Mouse (Mus musculus): ENCODE measurements around the gene Olfr1186. TPM values are rescaled to one million over a fixed set of nuclear protein-coding genes. Genes with fewer than 3 reads are reported as not detected.
"Not testable (repeated sequence)": the region's sequence is repeated elsewhere in the genome, so short reads cannot be mapped to it uniquely, and the experiment has no call there.

Gene Olfr1186
- not detected for total RNA-seq (2021)
- long read RNA-seq, experiment 1 = 0 reads
- long read RNA-seq, experiment 2 = 0 reads

GRCm38 (mm10) chr2:88518251-88518650 lies at the start of gene Olfr1186:
Gene Olfr1186 (plus strand): TSS chr2:88518551.
- intact Hi-C loops (cut with DNase I) = no loop called here

GRCm38 (mm10) chr2:88483298-88483697 lies 35.1 kb upstream of the Olfr1186 start, which contains the start of gene Olfr1184:
Gene Olfr1184 (plus strand): TSS chr2:88483598.
- intact Hi-C loops (cut with DNase I) = no loop called here
- no peak for DNase-seq

More at GRCm38 (mm10) chr2:88518251-88518650, at the start of gene Olfr1186:
- no peak for DNase-seq

- intact Hi-C loops (cut with DNase I) = no loop called here
- no peak for DNase-seq
Observed at GRCm38 (mm10) chr2:88493020-88493419, 25.3 kb upstream of the Olfr1186 start, which contains the start of gene Olfr1185-ps1. Gene Olfr1185-ps1 (plus strand): TSS chr2:88493320.

- intact Hi-C loops (cut with DNase I) = no loop called here
- DNase-seq = no peak
Observed at GRCm38 (mm10) chr2:88525720-88526119, 7.4 kb downstream of the Olfr1186 start.

- no peak for DNase-seq
- intact Hi-C loops (cut with DNase I) = no loop called here
Observed at GRCm38 (mm10) chr2:88556635-88557034, 38.3 kb downstream of the Olfr1186 start, which contains the start of gene Olfr1188. Gene Olfr1188 (plus strand): TSS chr2:88556935.

GRCm38 (mm10) chr2:88572696-88573095 lies 54.3 kb downstream of the Olfr1186 start:
- intact Hi-C loops (cut with DNase I) = not testable (repeated sequence)

More at GRCm38 (mm10) chr2:88572696-88573095, 54.3 kb downstream of the Olfr1186 start:
- not testable (repeated sequence) for DNase-seq

Other genes with a start within 250 kb of the Olfr1186 start
- not detected for gene Olfr1173, start 238.7 kb upstream of the Olfr1186 start, total RNA-seq (2021)
- gene Olfr1174-ps, start 203.4 kb upstream of the Olfr1186 start, total RNA-seq (2021) = not detected
- not detected for gene Olfr1175-ps, start 191.3 kb upstream of the Olfr1186 start, total RNA-seq (2021)
- not detected for gene Olfr1176, start 181.8 kb upstream of the Olfr1186 start, total RNA-seq (2021)
- not detected for gene Olfr1177-ps, start 172.1 kb upstream of the Olfr1186 start, total RNA-seq (2021)
- not detected for gene Olfr1178, start 131.5 kb upstream of the Olfr1186 start, total RNA-seq (2021)
- gene Olfr1179, start 112.1 kb upstream of the Olfr1186 start, total RNA-seq (2021) = not detected
- not detected for gene Olfr1180, start 99.4 kb upstream of the Olfr1186 start, total RNA-seq (2021)
- not detected for gene Olfr1181, start 92.4 kb upstream of the Olfr1186 start, total RNA-seq (2021)
- not detected for gene Gm13757, start 69.4 kb upstream of the Olfr1186 start, total RNA-seq (2021)
- gene Olfr1183, start 63.7 kb upstream of the Olfr1186 start, total RNA-seq (2021) = not detected
- gene Olfr1184, start 35.0 kb upstream of the Olfr1186 start, total RNA-seq (2021) = not detected
- not detected for gene Olfr1185-ps1, start 25.2 kb upstream of the Olfr1186 start, total RNA-seq (2021)
- gene Olfr1188, start 38.4 kb downstream of the Olfr1186 start, total RNA-seq (2021) = not detected
- not detected for gene Olfr1189, start 67.9 kb downstream of the Olfr1186 start, total RNA-seq (2021)
- gene Olfr1191-ps1, start 122.0 kb downstream of the Olfr1186 start, total RNA-seq (2021) = not detected
- not detected for gene Olfr1192-ps1, start 130.0 kb downstream of the Olfr1186 start, total RNA-seq (2021)
- gene Olfr1193, start 157.1 kb downstream of the Olfr1186 start, total RNA-seq (2021) = not detected
- not detected for gene Olfr1195, start 170.6 kb downstream of the Olfr1186 start, total RNA-seq (2021)
- gene Olfr1196, start 186.0 kb downstream of the Olfr1186 start, total RNA-seq (2021) = not detected
- gene Olfr1197, start 213.8 kb downstream of the Olfr1186 start, total RNA-seq (2021) = not detected
- gene Olfr1198, start 232.8 kb downstream of the Olfr1186 start, total RNA-seq (2021) = not detected
- not detected for gene Olfr1199, start 241.9 kb downstream of the Olfr1186 start, total RNA-seq (2021)